Mouse (Mus musculus): ENCODE results near the gene Kcng1. TPM values are rescaled to one million over a fixed set of nuclear protein-coding genes. Genes with fewer than 3 reads are reported as not detected.

Kcng1 gene
- polyA plus RNA-seq, 1 experiment from 2014 or later = 0.76 TPM

DNA sequence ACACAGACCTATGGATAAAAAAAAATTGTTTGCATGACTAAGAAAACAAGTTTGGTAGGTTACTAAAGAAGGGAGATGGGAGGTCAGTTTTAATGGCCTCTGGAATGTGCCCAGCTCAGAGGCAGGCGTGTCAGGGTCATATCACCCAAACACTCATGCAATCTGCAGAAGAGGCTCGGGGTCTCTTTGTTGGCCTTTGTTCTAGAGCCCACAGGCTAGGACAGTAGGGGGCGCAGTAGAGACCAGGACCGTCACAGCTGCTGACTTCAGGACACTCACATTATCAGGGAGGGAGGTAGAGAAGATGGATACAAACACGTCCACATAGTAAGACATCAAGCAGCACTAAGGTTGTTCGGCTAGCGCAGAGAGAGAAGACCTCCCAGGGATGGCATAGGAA, 13.5 kb downstream of the Kcng1 start:
- Histone ChIP-seq H3K9me3 (replicated peaks; ENCODE audit: low read length) (no peaks in the 10 kb centered on the region), H3K4me2 (ENCODE audit: low read length) (no peak overlapping the region), H3K4me1 (replicated peaks; ENCODE audit: insufficient read depth, low read length) (no peaks in the 10 kb centered on the region), H3K27me3 (ENCODE audit: insufficient read depth, low read length) (no peaks in the 10 kb centered on the region), H3K9ac (ENCODE audit: low read depth, low read length) (no peak overlapping the region), H3K36me3 (ENCODE audit: insufficient read depth, low read length) (no peaks in the 10 kb centered on the region), H3K4me3 (replicated peaks; ENCODE audit: low read depth, low read length) (no peak overlapping the region), H3K27ac (no peak overlapping the region)
- TF ChIP-seq CTCF (IDR thresholded peaks at IDR 0.05; ENCODE audit: low read depth) = peak; percentile 62
- 42% methylated on average over 7 of the region's 7 CpGs for WGBS
- ATAC-seq (replicated peaks; ENCODE audit: low FRiP score, low read depth) (no peak), DNase-seq (ENCODE audit: low spot score) (peak; percentile 39)

DNA sequence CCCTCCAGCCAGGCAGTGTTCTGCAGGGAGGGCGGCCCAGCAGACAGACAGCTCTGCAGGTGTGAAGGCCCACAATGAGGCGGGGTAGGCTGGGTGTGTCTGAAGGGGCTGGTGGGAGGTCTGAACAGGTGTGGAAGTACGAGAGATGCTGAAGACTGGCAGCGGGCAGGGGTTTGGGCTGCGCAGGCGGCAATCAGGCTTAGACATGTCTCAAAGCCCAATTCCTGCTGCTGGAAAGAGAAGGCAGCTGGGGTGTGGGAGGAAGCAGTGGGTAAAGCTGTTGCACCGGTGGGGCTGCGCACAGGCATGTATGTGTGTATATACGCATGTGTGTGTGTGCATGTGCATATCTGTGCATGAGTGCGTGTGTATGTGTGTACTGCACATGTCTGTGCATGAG, 20.6 kb downstream of the Kcng1 start:
- no peaks in the 10 kb centered on the region for H3K27me3 ChIP-seq (ENCODE audit: insufficient read depth, low read length)
- 91% methylated on average over 10 of the region's 10 CpGs for WGBS
- TF ChIP-seq CTCF (IDR thresholded peaks at IDR 0.05; ENCODE audit: low read depth) = no peak
- no peaks in the 10 kb centered on the region for H3K36me3 ChIP-seq (ENCODE audit: insufficient read depth, low read length)
- H3K27ac ChIP-seq = no peak overlapping the region
- H3K9ac ChIP-seq (ENCODE audit: low read depth, low read length) = no peak overlapping the region
- H3K4me3 ChIP-seq (replicated peaks; ENCODE audit: low read depth, low read length) = no peak overlapping the region
- DNase-seq (ENCODE audit: low spot score) (no peak), ATAC-seq (replicated peaks; ENCODE audit: low FRiP score, low read depth) (no peak)
- no peaks in the 10 kb centered on the region for H3K9me3 ChIP-seq (replicated peaks; ENCODE audit: low read length)
- H3K4me1 ChIP-seq (replicated peaks; ENCODE audit: insufficient read depth, low read length) = no peaks in the 10 kb centered on the region
- no peak overlapping the region for H3K4me2 ChIP-seq (ENCODE audit: low read length)

DNA sequence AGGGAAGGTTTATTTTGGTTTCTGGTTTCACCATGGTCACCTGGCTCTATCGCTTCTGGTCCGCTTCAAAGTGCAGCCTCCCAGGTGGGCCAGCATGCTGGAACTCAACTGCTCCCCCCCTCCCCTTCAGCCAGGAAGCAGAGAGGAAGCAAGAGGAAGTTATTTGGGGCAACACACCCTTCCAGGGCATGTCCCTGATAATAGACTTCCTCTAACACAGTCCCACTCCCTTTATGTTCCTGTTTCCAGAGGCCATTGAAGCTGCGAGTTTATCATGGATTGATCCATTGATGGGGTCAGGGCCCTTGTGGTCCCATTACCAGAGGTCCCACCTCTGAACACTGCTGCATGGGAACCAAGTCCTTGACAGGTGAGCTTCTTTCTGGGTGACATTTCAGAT, 21.4 kb downstream of the Kcng1 start:
- DNase-seq (ENCODE audit: low spot score) (no peak), ATAC-seq (replicated peaks; ENCODE audit: low FRiP score, low read depth) (no peak)
- Histone ChIP-seq H3K27ac (no peak overlapping the region), H3K4me1 (replicated peaks; ENCODE audit: insufficient read depth, low read length) (no peaks in the 10 kb centered on the region), H3K4me3 (replicated peaks; ENCODE audit: low read depth, low read length) (no peak overlapping the region), H3K9me3 (replicated peaks; ENCODE audit: low read length) (no peaks in the 10 kb centered on the region), H3K27me3 (ENCODE audit: insufficient read depth, low read length) (no peaks in the 10 kb centered on the region), H3K9ac (ENCODE audit: low read depth, low read length) (no peak overlapping the region), H3K4me2 (ENCODE audit: low read length) (no peak overlapping the region), H3K36me3 (ENCODE audit: insufficient read depth, low read length) (no peaks in the 10 kb centered on the region)
- WGBS = 76% methylated on average over 3 of the region's 3 CpGs
- no peak for TF ChIP-seq CTCF (IDR thresholded peaks at IDR 0.05; ENCODE audit: low read depth)

DNA sequence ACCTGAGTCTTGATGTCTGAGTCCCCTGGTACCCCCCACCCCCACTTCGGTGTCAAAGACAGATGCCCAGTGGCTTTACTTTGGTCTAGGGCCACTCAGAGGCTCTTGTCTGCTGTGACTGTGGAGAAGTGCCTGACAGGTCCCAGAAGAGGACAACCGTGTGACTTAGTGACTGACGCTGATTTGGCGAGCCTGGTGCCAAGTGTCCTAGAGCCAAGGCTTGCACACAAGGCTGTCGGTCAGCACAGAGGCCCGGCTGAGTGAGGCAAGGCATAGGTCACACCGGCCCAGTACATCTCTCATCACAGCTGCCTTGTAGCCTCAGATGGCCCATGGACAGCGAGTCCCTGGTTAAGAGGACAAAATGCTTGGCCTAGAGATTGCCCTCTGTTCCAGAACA, 22.5 kb downstream of the Kcng1 start:
- Histone ChIP-seq H3K4me2 (ENCODE audit: low read length) (no peak overlapping the region), H3K27me3 (ENCODE audit: insufficient read depth, low read length) (no peaks in the 10 kb centered on the region), H3K9ac (ENCODE audit: low read depth, low read length) (no peak overlapping the region), H3K36me3 (ENCODE audit: insufficient read depth, low read length) (no peaks in the 10 kb centered on the region), H3K9me3 (replicated peaks; ENCODE audit: low read length) (no peaks in the 10 kb centered on the region), H3K27ac (no peak overlapping the region), H3K4me1 (replicated peaks; ENCODE audit: insufficient read depth, low read length) (no peaks in the 10 kb centered on the region), H3K4me3 (replicated peaks; ENCODE audit: low read depth, low read length) (no peak overlapping the region)
- DNase-seq (ENCODE audit: low spot score) = no peak
- TF ChIP-seq CTCF (IDR thresholded peaks at IDR 0.05; ENCODE audit: low read depth) = no peak
- 87% methylated on average over 8 of the region's 8 CpGs for WGBS
- ATAC-seq (replicated peaks; ENCODE audit: low FRiP score, low read depth) = no peak

DNA sequence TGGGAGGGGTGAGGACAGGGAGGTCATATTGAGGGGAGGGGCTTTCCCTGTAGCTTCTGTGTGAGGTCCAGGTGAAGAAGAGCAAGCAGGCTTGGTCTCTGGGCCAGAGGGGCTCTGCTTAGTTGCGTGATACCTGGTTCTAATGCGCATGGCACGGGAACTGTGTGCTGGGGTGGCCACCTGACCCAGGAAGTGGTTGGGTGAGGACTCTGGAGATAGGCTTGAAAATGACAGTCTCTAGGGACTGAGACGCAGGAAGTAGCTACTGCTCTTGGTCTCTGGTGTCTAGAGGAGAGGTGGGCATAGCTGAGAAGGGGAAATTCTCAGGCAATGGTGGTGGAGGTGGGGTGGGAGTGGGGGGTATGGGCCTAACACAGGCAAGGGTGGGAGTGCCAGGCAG, 24.3 kb downstream of the Kcng1 start:
- DNase-seq (ENCODE audit: low spot score) = no peak
- Histone ChIP-seq H3K4me2 (ENCODE audit: low read length) (no peak overlapping the region), H3K27me3 (ENCODE audit: insufficient read depth, low read length) (no peaks in the 10 kb centered on the region), H3K27ac (no peak overlapping the region), H3K9ac (ENCODE audit: low read depth, low read length) (no peak overlapping the region), H3K4me1 (replicated peaks; ENCODE audit: insufficient read depth, low read length) (no peaks in the 10 kb centered on the region), H3K36me3 (ENCODE audit: insufficient read depth, low read length) (no peaks in the 10 kb centered on the region), H3K4me3 (replicated peaks; ENCODE audit: low read depth, low read length) (no peak overlapping the region), H3K9me3 (replicated peaks; ENCODE audit: low read length) (no peaks in the 10 kb centered on the region)
- no peak for TF ChIP-seq CTCF (IDR thresholded peaks at IDR 0.05; ENCODE audit: low read depth)
- ATAC-seq (replicated peaks; ENCODE audit: low FRiP score, low read depth) = no peak
- 89% methylated on average over 4 of the region's 4 CpGs for WGBS

DNA sequence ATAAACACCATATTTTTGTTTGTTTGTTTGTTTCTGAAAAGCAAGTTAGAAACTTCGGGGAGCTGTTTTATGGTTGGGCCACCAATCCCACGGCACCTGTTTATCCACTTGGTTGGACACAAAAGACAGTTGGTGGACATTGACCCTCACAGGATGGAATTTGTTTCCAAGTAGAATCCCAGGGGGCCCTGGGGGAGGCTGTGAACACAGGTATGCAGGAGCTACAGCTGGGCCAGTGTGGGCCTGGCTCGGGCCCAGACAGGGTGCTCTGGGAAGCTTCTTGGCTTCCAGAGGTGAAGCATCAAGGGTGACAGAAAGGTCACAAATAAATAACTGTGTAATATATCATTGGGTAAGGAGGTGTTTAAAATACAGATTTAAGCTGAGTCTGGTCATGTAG, 25.0 kb downstream of the Kcng1 start:
- TF ChIP-seq CTCF (IDR thresholded peaks at IDR 0.05; ENCODE audit: low read depth) = no peak
- H3K4me2 ChIP-seq (ENCODE audit: low read length) = no peak overlapping the region
- 59% methylated on average over 3 of the region's 3 CpGs for WGBS
- no peak overlapping the region for H3K9ac ChIP-seq (ENCODE audit: low read depth, low read length)
- ATAC-seq (replicated peaks; ENCODE audit: low FRiP score, low read depth) (no peak), DNase-seq (ENCODE audit: low spot score) (no peak)
- H3K4me3 ChIP-seq (replicated peaks; ENCODE audit: low read depth, low read length) = no peak overlapping the region
- H3K9me3 ChIP-seq (replicated peaks; ENCODE audit: low read length) = no peaks in the 10 kb centered on the region
- H3K4me1 ChIP-seq (replicated peaks; ENCODE audit: insufficient read depth, low read length) = no peaks in the 10 kb centered on the region
- no peaks in the 10 kb centered on the region for H3K36me3 ChIP-seq (ENCODE audit: insufficient read depth, low read length)
- no peaks in the 10 kb centered on the region for H3K27me3 ChIP-seq (ENCODE audit: insufficient read depth, low read length)
- no peak overlapping the region for H3K27ac ChIP-seq

DNA sequence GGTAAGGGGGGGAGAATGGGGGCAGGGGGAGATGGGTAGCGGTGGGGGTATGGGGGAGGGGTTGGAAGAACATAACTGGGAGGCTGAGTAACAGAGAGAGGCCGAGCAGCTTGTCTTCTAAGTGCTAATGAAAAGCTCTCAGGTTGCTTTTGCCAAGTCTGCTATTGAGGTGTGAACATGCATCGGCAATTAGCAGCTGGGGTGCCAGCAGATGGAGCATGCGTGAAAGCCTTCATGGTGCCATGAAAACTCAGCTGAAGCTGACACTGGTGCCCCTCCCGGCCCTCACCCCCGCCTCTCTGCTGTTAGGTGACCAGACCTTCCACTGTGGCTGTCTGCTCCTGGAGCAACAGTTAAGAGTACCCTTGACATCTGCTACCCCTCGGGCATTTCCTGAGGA, 27.7 kb downstream of the Kcng1 start:
- no peaks in the 10 kb centered on the region for H3K9me3 ChIP-seq (replicated peaks; ENCODE audit: low read length)
- H3K4me2 ChIP-seq (ENCODE audit: low read length) = no peak overlapping the region
- no peaks in the 10 kb centered on the region for H3K4me1 ChIP-seq (replicated peaks; ENCODE audit: insufficient read depth, low read length)
- no peaks in the 10 kb centered on the region for H3K27me3 ChIP-seq (ENCODE audit: insufficient read depth, low read length)
- no peak overlapping the region for H3K27ac ChIP-seq
- DNase-seq (ENCODE audit: low spot score) (no peak), ATAC-seq (replicated peaks; ENCODE audit: low FRiP score, low read depth) (no peak)
- H3K36me3 ChIP-seq (ENCODE audit: insufficient read depth, low read length) = no peaks in the 10 kb centered on the region
- H3K9ac ChIP-seq (ENCODE audit: low read depth, low read length) = no peak overlapping the region
- WGBS = 41% methylated on average over 7 of the region's 7 CpGs
- TF ChIP-seq CTCF (IDR thresholded peaks at IDR 0.05; ENCODE audit: low read depth) = no peak
- no peak overlapping the region for H3K4me3 ChIP-seq (replicated peaks; ENCODE audit: low read depth, low read length)

All from kidney, postnatal 0 days (tissue).